21 mouse cellular contexts compared by ENCODE assay signal in the genomic region with DNA sequence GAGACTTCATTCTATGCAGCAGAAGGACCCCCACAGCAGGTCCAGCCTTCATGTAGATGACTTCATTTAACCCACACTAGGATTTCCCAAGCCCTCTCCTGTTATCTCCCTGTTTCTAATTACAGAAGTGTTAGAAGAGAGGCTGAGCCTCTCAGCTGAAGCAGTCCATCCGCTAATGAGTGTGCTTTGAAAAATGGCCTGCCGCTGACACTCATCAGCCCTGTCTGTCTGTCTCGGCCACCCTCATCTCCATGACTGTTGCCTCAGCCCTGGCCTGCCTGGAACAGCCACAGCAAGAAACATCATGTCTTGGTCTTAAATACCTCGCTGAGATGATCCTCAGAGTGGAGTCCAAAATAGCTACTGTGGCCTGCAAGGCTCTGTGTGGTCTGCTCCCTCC.
DNase-seq lines count a peak whose midpoint lies in the region; ATAC-seq lines count a peak whose summit lies in the region.
"Had no signal": no experiment of that assay in that cellular context is flagged by ENCODE, and none has a peak within 500 bp of the region (broad histone marks: within the 10 kb centered on the region; RNA-seq: fewer than 3 reads in every experiment).

No protein-coding gene starts in this region.

- peaks cover 4% of the 10 kb centered on the region; the same call in 1 of the 2 replicates for H3K27me3 ChIP-seq in heart, embryonic 11.5 days (ENCODE audit: control insufficient read depth, insufficient read depth, low read length)
- H3K27me3 ChIP-seq in lung, embryonic 15.5 days: no peaks in the 10 kb centered on the region
- H3K27me3 ChIP-seq: neural tube, embryonic 12.5 days had no signal

- 28% methylated on average over 4 of the region's 4 CpGs for WGBS in heart, embryonic 11.5 days (ENCODE audit: insufficient replicate concordance)
- 19% methylated on average over 4 of the region's 4 CpGs for WGBS in lung, embryonic 15.5 days

- no peak overlapping the region for H3K4me3 ChIP-seq in heart, embryonic 11.5 days (ENCODE audit: low read depth, low read length)
- no peak overlapping the region for H3K4me3 ChIP-seq in lung, embryonic 15.5 days
- H3K4me3 ChIP-seq: heart, adult 2 months; left cerebral cortex, adult 2 months; neural tube, embryonic 12.5 days had no signal

- H3K9me3 ChIP-seq in heart, embryonic 11.5 days (replicated peaks; ENCODE audit: control insufficient read depth, low read length): no peaks in the 10 kb centered on the region
- no peaks in the 10 kb centered on the region for H3K9me3 ChIP-seq in lung, embryonic 15.5 days
- H3K9me3 ChIP-seq: neural tube, embryonic 12.5 days had no signal

- H3K9ac ChIP-seq in heart, embryonic 11.5 days (ENCODE audit: low read depth, low read length): no peak overlapping the region
- no peak overlapping the region for H3K9ac ChIP-seq in lung, embryonic 15.5 days
- H3K9ac ChIP-seq: hindbrain, embryonic 14.5 days; neural tube, embryonic 12.5 days had no signal

- peaks cover 21% of the 10 kb centered on the region for H3K4me1 ChIP-seq in heart, embryonic 11.5 days (ENCODE audit: control insufficient read depth, insufficient read depth, low read length)
- peaks cover 6% of the 10 kb centered on the region; the same call in 1 of the 2 replicates for H3K4me1 ChIP-seq in lung, embryonic 15.5 days
- H3K4me1 ChIP-seq: neural tube, embryonic 12.5 days had no signal

- no peak overlapping the region for H3K4me2 ChIP-seq in heart, embryonic 11.5 days
- no peak overlapping the region for H3K4me2 ChIP-seq in lung, embryonic 15.5 days
- H3K4me2 ChIP-seq: hindbrain, embryonic 14.5 days; liver, embryonic 11.5 days; neural tube, embryonic 12.5 days had no signal

- peak overlapping the region; percentile 74 for H3K27ac ChIP-seq in heart, embryonic 11.5 days (ENCODE audit: low read depth, low read length)
- H3K27ac ChIP-seq in lung, embryonic 15.5 days: peak overlapping the region; percentile 22
- H3K27ac ChIP-seq: heart, adult 2 months; hindbrain, embryonic 14.5 days; left cerebral cortex, adult 2 months; neural tube, embryonic 12.5 days had no signal

- no peaks in the 10 kb centered on the region for H3K36me3 ChIP-seq in heart, embryonic 11.5 days (ENCODE audit: control insufficient read depth, insufficient read depth, low read length)
- no peaks in the 10 kb centered on the region for H3K36me3 ChIP-seq in lung, embryonic 15.5 days
- H3K36me3 ChIP-seq: neural tube, embryonic 12.5 days had no signal

- ATAC-seq in heart, embryonic 11.5 days (replicated peaks; ENCODE audit: insufficient number of reproducible peaks, low FRiP score, low TSS enrichment): peak; percentile 63; the same call in 1 of the 2 replicates
- peak; percentile 87 for ATAC-seq in lung, embryonic 15.5 days (ENCODE audit: borderline replicate concordance, extremely low read depth, low FRiP score, low TSS enrichment)
- ATAC-seq: forebrain, embryonic 14.5 days had no signal

- DNase-seq in heart, adult 9 months (ENCODE audit: low spot score in 2 of 2): no peak
- no peak for DNase-seq in lung, postnatal 25 days (ENCODE audit: low spot score)
- DNase-seq in lung, postnatal 36 days: peak; percentile 11
- DNase-seq in urinary bladder, adult 18-20 months (ENCODE audit: low spot score in 2 of 2): no peak
- DNase-seq in natural killer cell, adult 2 months (ENCODE audit: low spot score in 2 of 2): no peak
- DNase-seq: adrenal gland, postnatal 25 days; B cell, adult 2 months; cerebellum, adult 11-12 months; cerebellum, postnatal 14 days; gastrocnemius, postnatal 10 days; kidney, adult 8-10 months; kidney, postnatal 25 days; thymus, postnatal 36 days had no signal
